Mouse (Mus musculus): ENCODE data around the gene Ptprd.
"Not testable (repeated sequence)": the region's sequence is repeated elsewhere in the genome, so short reads cannot be mapped to it uniquely, and the experiment has no call there.

The Ptprd gene

GRCm38 (mm10) chr4:77880213-77880612, 331.5 kb downstream of the Ptprd start:
- DNase-seq = no peak

- no peak for DNase-seq
Observed at GRCm38 (mm10) chr4:77861269-77861668, 350.5 kb downstream of the Ptprd start.

GRCm38 (mm10) chr4:77797391-77797790, 414.4 kb downstream of the Ptprd start:
- not testable (repeated sequence) for DNase-seq

GRCm38 (mm10) chr4:77777237-77777636, 434.5 kb downstream of the Ptprd start:
- DNase-seq = no peak

- no peak for DNase-seq
Observed at GRCm38 (mm10) chr4:77763790-77764189, 448.0 kb downstream of the Ptprd start.

- no peak for DNase-seq
Observed at GRCm38 (mm10) chr4:77743391-77743790, 468.4 kb downstream of the Ptprd start.

GRCm38 (mm10) chr4:77721908-77722307, 489.9 kb downstream of the Ptprd start:
- DNase-seq = no peak

GRCm38 (mm10) chr4:77717792-77718191, 494.0 kb downstream of the Ptprd start:
- DNase-seq = no peak

- no peak for DNase-seq
Observed at GRCm38 (mm10) chr4:77710231-77710630, 501.5 kb downstream of the Ptprd start.

- DNase-seq = no peak
Observed at GRCm38 (mm10) chr4:77698294-77698693, 513.5 kb downstream of the Ptprd start.

GRCm38 (mm10) chr4:77675798-77676197, 536.0 kb downstream of the Ptprd start:
- no peak for DNase-seq

- DNase-seq = no peak
Observed at GRCm38 (mm10) chr4:77664761-77665160, 547.0 kb downstream of the Ptprd start.

- peak; percentile 2 to 5 for DNase-seq
Observed at GRCm38 (mm10) chr4:77662309-77662708, 549.5 kb downstream of the Ptprd start.

GRCm38 (mm10) chr4:77655669-77656068, 556.1 kb downstream of the Ptprd start:
- no peak for DNase-seq

- no peak for DNase-seq
Observed at GRCm38 (mm10) chr4:77649615-77650325, 562.0 kb downstream of the Ptprd start.

GRCm38 (mm10) chr4:77648911-77649310, 562.9 kb downstream of the Ptprd start:
- DNase-seq = no peak

GRCm38 (mm10) chr4:77647451-77648137, 564.2 kb downstream of the Ptprd start:
- DNase-seq = no peak

- peak; percentile 2 to 12 for DNase-seq
Observed at GRCm38 (mm10) chr4:77644435-77644834, 567.3 kb downstream of the Ptprd start.

GRCm38 (mm10) chr4:77640022-77640421, 571.7 kb downstream of the Ptprd start:
- DNase-seq = no peak

GRCm38 (mm10) chr4:77613129-77613528, 598.6 kb downstream of the Ptprd start:
- no peak for DNase-seq

- no peak for DNase-seq
Observed at GRCm38 (mm10) chr4:77586624-77587023, 625.1 kb downstream of the Ptprd start.

GRCm38 (mm10) chr4:77586222-77586621, 625.5 kb downstream of the Ptprd start:
- DNase-seq = no peak

GRCm38 (mm10) chr4:77558404-77559202, 653.2 kb downstream of the Ptprd start:
- DNase-seq = peak; percentile 47 to 60

- no peak for DNase-seq
Observed at GRCm38 (mm10) chr4:77555841-77556240, 655.9 kb downstream of the Ptprd start.

All from cerebellum, postnatal 36 days (tissue).